Mouse (Mus musculus): ENCODE measurements around the gene Ntm. TPM values are rescaled to one million over a fixed set of nuclear protein-coding genes. Genes with fewer than 3 reads are reported as not detected.

Ntm gene
- total and polyA plus RNA-seq, 3 experiments: not detected

DNA sequence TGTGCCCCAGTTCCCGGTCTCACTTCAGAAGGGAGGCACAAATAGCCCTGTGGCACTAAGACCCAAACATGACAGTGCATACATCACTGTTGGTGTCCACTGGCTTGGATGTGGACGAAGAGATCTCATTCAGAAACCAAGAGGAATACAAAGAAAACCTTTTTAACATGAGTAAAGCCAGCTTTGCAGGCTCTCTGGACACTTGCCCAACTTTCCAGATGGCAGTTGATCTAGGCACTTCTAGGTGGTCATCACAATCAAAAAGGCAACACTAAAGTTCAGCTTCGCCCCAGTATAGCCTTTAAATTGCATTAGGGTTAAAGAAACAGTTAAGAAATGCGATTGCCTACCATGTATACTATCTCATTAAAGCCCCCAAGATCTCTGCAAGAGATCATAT lies 264.7 kb downstream of the Ntm start:
- H3K79me2 ChIP-seq (ENCODE audit: control insufficient read depth, insufficient read depth, low read length, poor library complexity): no peaks in the 10 kb centered on the region
- H3K4me1 ChIP-seq (ENCODE audit: control insufficient read depth in 1 of 2, insufficient read depth in 2 of 2, low read length in 2 of 2): no peaks in the 10 kb centered on the region
- TF ChIP-seq TBP (IDR thresholded peaks at IDR 0.05; ENCODE audit: low read depth, low read length): no peak
- H3K9me3 ChIP-seq (replicated peaks; ENCODE audit: insufficient read depth, low read length): no peaks in the 10 kb centered on the region
- H3K27ac ChIP-seq (ENCODE audit: control insufficient read depth, low read depth, low read length): no peak overlapping the region
- no peak for DNase-seq (ENCODE audit: low read depth, low spot score)
- H3K36me3 ChIP-seq (ENCODE audit: control insufficient read depth in 1 of 2, insufficient read depth in 2 of 2, low read length in 2 of 2): no peaks in the 10 kb centered on the region
- no peak overlapping the region for H3K4me3 ChIP-seq (ENCODE audit: control insufficient read depth in 1 of 2, insufficient read depth in 1 of 2, low read depth in 2 of 2, low read length in 2 of 2)
- H3K9ac ChIP-seq (ENCODE audit: control insufficient read depth, low read depth, low read length, poor library complexity, severe bottlenecking): no peak overlapping the region
- no peaks in the 10 kb centered on the region for H3K27me3 ChIP-seq (ENCODE audit: control insufficient read depth in 1 of 2, insufficient read depth in 2 of 2, low read length in 2 of 2)

DNA sequence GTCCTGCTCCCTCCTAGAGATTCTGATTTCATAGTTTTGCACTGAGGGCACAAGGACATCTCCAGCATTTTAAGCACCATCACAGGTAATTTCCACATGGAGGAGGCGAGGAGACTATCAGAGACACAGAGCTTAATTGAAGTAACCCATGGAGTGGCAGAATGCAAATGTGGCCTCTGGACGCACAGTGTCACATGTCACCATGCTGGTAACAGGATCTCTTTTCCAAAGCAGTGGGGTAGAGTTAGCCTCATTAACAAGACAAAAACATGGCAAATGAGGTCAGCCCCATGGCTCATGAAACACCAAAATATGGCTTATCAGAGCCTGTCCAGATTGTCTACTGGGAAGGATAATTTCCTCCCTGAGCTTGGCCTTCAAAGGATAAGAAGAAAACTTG lies 268.8 kb downstream of the Ntm start:
- H3K4me1 ChIP-seq (ENCODE audit: control insufficient read depth in 1 of 2, insufficient read depth in 2 of 2, low read length in 2 of 2): no peaks in the 10 kb centered on the region
- TF ChIP-seq MYB (IDR thresholded peaks at IDR 0.05; ENCODE audit: low read depth, low read length): no peak
- TF ChIP-seq MAZ (IDR thresholded peaks at IDR 0.05; ENCODE audit: low read depth, low read length): no peak
- no peak for TF ChIP-seq GATA1 (IDR thresholded peaks at IDR 0.05; ENCODE audit: low read depth, low read length)
- no peak for TF ChIP-seq TAL1 (IDR thresholded peaks at IDR 0.05; ENCODE audit: low read length)
- TF ChIP-seq POLR2AphosphoS5 (IDR thresholded peaks at IDR 0.05; ENCODE audit: borderline replicate concordance, low read depth, low read length): no peak
- TF ChIP-seq POLR2A (IDR thresholded peaks at IDR 0.05; ENCODE audit: control insufficient read depth in 1 of 2, insufficient read depth in 1 of 2, low read depth in 1 of 2, low read length in 2 of 2, poor library complexity in 1 of 2): no peak
- TF ChIP-seq ZC3H11A (IDR thresholded peaks at IDR 0.05; ENCODE audit: low read depth, low read length): no peak
- no peaks in the 10 kb centered on the region for H3K36me3 ChIP-seq (ENCODE audit: control insufficient read depth in 1 of 2, insufficient read depth in 2 of 2, low read length in 2 of 2)
- no peaks in the 10 kb centered on the region for H3K79me2 ChIP-seq (ENCODE audit: control insufficient read depth, insufficient read depth, low read length, poor library complexity)
- no peaks in the 10 kb centered on the region for H3K9me3 ChIP-seq (replicated peaks; ENCODE audit: insufficient read depth, low read length)
- no peak overlapping the region for H3K4me3 ChIP-seq (ENCODE audit: control insufficient read depth in 1 of 2, insufficient read depth in 1 of 2, low read depth in 2 of 2, low read length in 2 of 2)
- H3K27me3 ChIP-seq (ENCODE audit: control insufficient read depth in 1 of 2, insufficient read depth in 2 of 2, low read length in 2 of 2): no peaks in the 10 kb centered on the region
- no peak for DNase-seq (ENCODE audit: low read depth, low spot score)
- no peak overlapping the region for H3K27ac ChIP-seq (ENCODE audit: control insufficient read depth, low read depth, low read length)
- no peak overlapping the region for H3K9ac ChIP-seq (ENCODE audit: control insufficient read depth, low read depth, low read length, poor library complexity, severe bottlenecking)

DNA sequence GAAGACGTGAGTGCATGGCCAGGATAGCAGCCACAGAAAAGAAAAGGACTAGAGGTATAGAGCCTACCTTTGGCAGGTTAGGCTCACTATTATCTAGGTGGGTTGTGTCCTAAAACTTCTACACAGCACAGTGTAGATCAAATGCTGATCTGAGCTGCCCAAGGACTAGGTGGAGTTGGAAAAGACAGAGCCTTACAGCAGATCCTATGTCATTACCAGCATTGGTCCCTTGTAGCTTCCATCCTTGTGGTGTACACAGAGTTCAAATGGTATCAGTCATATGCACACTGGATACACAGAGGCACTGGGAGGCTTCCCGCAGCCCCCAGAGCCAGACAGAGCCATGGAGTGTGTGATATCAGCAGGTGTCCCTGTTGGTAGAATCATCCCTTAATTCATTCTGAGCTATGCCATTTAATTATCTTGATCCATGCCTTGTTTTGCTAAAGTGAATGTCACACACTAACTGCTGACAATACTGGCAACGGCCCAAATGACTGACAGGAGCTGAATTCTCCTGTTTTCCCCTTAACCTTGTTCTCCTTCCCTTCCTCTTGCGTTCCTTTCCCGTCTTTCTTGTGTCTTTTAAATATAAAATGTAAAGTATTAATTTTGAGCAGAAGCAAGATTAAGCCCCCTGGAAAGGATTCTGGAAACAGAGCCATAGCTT lies 271.6 kb downstream of the Ntm start:
- H3K36me3 ChIP-seq (ENCODE audit: control insufficient read depth in 1 of 2, insufficient read depth in 2 of 2, low read length in 2 of 2): no peaks in the 10 kb centered on the region
- DNase-seq (ENCODE audit: low read depth, low spot score): no peak
- no peak overlapping the region for H3K4me3 ChIP-seq (ENCODE audit: control insufficient read depth in 1 of 2, insufficient read depth in 1 of 2, low read depth in 2 of 2, low read length in 2 of 2)
- H3K9ac ChIP-seq (ENCODE audit: control insufficient read depth, low read depth, low read length, poor library complexity, severe bottlenecking): no peak overlapping the region
- H3K27me3 ChIP-seq (ENCODE audit: control insufficient read depth in 1 of 2, insufficient read depth in 2 of 2, low read length in 2 of 2): no peaks in the 10 kb centered on the region
- H3K79me2 ChIP-seq (ENCODE audit: control insufficient read depth, insufficient read depth, low read length, poor library complexity): no peaks in the 10 kb centered on the region
- H3K4me1 ChIP-seq (ENCODE audit: control insufficient read depth in 1 of 2, insufficient read depth in 2 of 2, low read length in 2 of 2): no peaks in the 10 kb centered on the region
- H3K9me3 ChIP-seq (replicated peaks; ENCODE audit: insufficient read depth, low read length): no peaks in the 10 kb centered on the region
- TF ChIP-seq USF1 (IDR thresholded peaks at IDR 0.05; ENCODE audit: low read depth, low read length) (no peak), SIN3A (IDR thresholded peaks at IDR 0.05; ENCODE audit: low read length) (no peak), MAFK (IDR thresholded peaks at IDR 0.05; ENCODE audit: borderline replicate concordance, low read depth, low read length) (no peak), MYB (IDR thresholded peaks at IDR 0.05; ENCODE audit: low read depth, low read length) (no peak), GATA1 (IDR thresholded peaks at IDR 0.05; ENCODE audit: low read depth, low read length) (no peak)
- H3K27ac ChIP-seq (ENCODE audit: control insufficient read depth, low read depth, low read length): no peak overlapping the region

Data from MEL (cell line).